Mouse (Mus musculus) testis, adult 2 months (tissue): Measurements from ENCODE around the gene Ramp3. TPM values are rescaled to one million over a fixed set of nuclear protein-coding genes. Genes with fewer than 3 reads are reported as not detected.

ENCODE experiments used
- H3K27ac ChIP-seq: fragments of 200-500 bp; 2 replicates; pipeline ENCODE4 v1.5.1; 2012; ENCODE audit warnings: low read depth, low read length; ENCODE audit not compliant: control insufficient read depth, insufficient read depth
- H3K27me3 ChIP-seq: fragments of 200-500 bp; 2 replicates; pipeline ENCODE4 v1.6.1; 2012; ENCODE audit warnings: mild to moderate bottlenecking, low read length, moderate library complexity; ENCODE audit not compliant: control insufficient read depth, insufficient read depth
- H3K36me3 ChIP-seq: fragments of 200-500 bp; 2 replicates; pipeline ENCODE4 v1.6.1; 2012; ENCODE audit warnings: mild to moderate bottlenecking, low read length; ENCODE audit not compliant: control insufficient read depth, insufficient read depth
- H3K4me1 ChIP-seq: fragments of 200-500 bp; 2 replicates; pipeline ENCODE4 v1.6.1; 2012; ENCODE audit warnings: low read length; ENCODE audit not compliant: control insufficient read depth, insufficient read depth
- H3K4me3 ChIP-seq: fragments of 200-500 bp; 2 replicates; pipeline ENCODE4 v1.5.1; 2012; ENCODE audit warnings: low read depth, mild to moderate bottlenecking, low read length, moderate library complexity, mixed read lengths; ENCODE audit not compliant: control insufficient read depth
- CTCF ChIP-seq: fragments of 200-500 bp; IDR thresholded peaks from 2 replicates; pipeline ENCODE4 v1.5.1; 2012; ENCODE audit warnings: low read depth, mild to moderate bottlenecking, inconsistent platforms, low read length, moderate library complexity; ENCODE audit not compliant: control insufficient read depth, insufficient read depth, insufficient replicate concordance
- POLR2A ChIP-seq: fragments of 200-500 bp; IDR thresholded peaks from 2 replicates; pipeline ENCODE4 v1.6.1; 2012; ENCODE audit warnings: low read depth, mild to moderate bottlenecking, inconsistent platforms, low read length, moderate library complexity; ENCODE audit not compliant: control insufficient read depth
- polyA plus RNA-seq: library from polyadenylated mRNA; depleted of rRNA; stranded (reverse); fragments of >200 nt; gene quantifications from 2 replicates; pipeline ENCODE4 v1.2.3, GENCODE M21; 2012; rRNA removed

Gene Ramp3
- 11.2 and 15.2 TPM in 2 replicates for polyA plus RNA-seq

DNA sequence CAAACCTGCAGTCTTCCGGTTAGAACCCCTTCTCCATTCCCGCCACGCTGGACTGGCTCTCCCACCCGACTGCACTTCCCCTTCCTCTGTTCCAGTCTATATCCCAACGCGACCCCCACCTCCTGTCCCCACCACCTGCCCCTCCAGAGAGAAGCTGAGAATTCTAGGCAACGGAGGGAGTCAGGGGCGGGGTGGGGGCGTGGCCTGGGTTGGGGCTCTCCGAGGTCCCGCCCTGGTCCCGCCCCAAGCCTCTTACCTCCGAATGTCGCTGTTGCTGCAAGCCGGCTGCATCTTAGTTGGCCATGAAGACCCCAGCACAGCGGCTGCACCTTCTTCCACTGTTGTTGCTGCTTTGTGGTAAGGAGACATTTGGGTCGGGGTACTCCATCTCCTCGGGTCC lies at the start of gene Ramp3:
Gene Ramp3 (plus strand): TSS at position 251 of the 400 bp plus-strand sequence.
- Histone ChIP-seq H3K4me1 (peaks cover 3% of the 10 kb centered on the region), H3K27me3 (no peaks in the 10 kb centered on the region), H3K27ac (no peak within 1 kb of the TSS), H3K4me3 (peak within 1 kb of the TSS; percentile 68), H3K36me3 (no peaks in the 10 kb centered on the region)
- TF ChIP-seq POLR2A (no peak), CTCF (no peak)

DNA sequence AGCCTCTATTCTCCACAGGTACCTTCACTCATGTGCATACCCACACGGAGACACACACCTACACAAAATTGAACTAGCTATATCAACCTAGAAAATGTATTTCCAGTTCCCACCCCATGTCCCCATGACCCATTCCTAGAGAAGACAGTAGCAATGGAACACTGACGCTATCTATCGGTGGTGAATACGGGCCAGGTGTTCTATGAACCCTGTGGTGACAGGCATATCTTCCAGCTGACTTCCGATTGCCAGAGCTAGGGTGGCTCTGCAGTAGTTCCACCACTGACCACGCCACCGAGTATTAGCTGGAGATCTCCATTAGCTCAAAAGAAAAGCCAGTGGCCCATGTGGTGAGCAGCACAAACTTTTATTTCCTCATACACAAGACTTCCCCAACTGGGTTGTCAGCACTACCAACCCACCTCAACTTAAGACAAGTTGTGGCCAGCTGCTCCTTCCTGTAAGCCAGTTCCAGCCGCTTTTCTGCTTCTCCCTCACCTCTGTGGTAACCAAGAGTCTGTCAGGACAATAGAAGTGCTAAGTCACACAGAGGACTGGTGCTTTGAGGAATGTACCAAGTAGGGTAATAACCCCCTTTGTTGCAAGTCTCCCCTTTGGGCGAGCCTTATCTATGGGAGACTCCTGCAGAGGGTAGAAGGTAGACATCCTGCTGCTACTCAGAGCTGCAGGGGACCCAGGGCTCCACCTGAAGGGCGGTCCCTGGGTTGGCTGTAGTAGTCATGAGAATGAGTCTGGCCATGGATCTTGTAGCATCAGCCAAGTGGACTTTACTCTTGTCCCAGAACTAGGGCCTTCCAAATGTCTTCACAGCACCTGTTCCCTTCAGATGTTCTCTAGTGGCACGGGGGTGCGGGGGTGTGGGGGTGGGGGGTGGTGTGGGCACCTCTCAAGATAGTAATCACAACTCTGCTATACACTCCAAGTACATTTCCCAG lies 42.8 kb upstream of the Ramp3 start:
- Histone ChIP-seq H3K36me3 (peaks cover 4% of the 10 kb centered on the region), H3K27ac (no peak overlapping the region), H3K4me1 (no peaks in the 10 kb centered on the region), H3K27me3 (no peaks in the 10 kb centered on the region), H3K4me3 (no peak overlapping the region)
- TF ChIP-seq CTCF: no peak
- no peak for TF ChIP-seq POLR2A

DNA sequence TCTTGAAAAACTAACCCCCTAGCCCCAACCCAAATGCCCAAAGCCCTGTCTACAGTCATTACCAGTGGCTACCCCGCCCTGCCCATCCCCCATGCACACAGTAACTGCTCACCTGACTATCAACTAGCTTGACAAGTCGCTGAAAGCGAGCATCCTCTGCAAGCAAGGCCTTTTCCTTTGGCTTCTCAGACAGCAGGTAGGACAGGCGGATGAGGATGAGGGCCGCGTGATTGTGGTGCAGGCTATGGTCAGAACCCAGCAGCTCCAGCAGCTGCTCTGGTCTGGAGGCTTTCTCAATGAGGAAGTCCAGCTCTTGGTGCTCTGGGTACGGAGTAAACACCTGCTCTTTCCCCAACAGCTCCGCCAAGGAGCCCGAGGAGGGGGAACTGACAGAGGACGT lies 34.6 kb upstream of the Ramp3 start:
- H3K27ac ChIP-seq: no peak overlapping the region

DNA sequence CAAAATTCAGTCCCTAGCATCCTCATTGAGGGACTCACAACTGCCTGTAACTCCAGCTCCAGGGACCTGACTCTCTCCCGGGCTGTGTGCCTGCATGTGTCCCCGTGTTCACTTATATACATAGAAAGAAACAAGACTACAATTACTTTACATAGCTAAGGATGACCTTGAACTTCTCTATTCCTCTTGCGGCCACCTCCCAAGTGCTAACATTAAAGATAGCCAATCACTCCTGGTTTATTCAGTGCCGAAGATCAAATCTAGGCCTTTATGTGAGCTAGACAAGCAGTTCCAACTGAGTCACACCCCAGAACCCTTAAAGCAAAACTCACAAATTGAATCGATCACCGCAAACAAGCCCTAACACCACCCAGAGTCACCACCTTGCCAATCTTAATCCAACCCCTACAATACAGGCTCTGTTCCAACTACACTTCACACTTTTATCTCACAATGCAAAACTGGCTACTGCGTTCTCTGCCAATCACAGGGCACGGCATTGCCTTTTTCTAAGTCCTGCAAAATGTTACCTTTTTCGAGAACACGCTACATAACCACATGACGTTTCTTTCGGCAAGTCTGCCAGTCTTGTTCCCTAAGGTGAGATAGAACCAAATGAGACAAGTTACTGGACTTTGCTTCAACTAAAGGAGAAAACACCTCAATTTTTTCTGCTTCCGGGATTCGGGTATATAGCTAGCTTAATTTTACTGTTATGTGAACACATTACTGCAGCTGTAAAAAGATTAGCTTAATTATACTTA lies 33.5 kb upstream of the Ramp3 start:
- Histone ChIP-seq H3K27me3 (no peaks in the 10 kb centered on the region), H3K4me3 (peak overlapping the region; percentile 99; the same call in 1 of the 2 replicates), H3K4me1 (peaks cover 7% of the 10 kb centered on the region), H3K36me3 (peaks cover 8% of the 10 kb centered on the region), H3K27ac (no peak overlapping the region)
- TF ChIP-seq POLR2A: no peak
- TF ChIP-seq CTCF: no peak

More for the DNA sequence above, 34.6 kb upstream of the Ramp3 start:
- Histone ChIP-seq H3K4me3 (no peak overlapping the region), H3K36me3 (peaks cover 9% of the 10 kb centered on the region), H3K27me3 (no peaks in the 10 kb centered on the region), H3K4me1 (peaks cover 7% of the 10 kb centered on the region)
- no peak for TF ChIP-seq CTCF
- TF ChIP-seq POLR2A: no peak

DNA sequence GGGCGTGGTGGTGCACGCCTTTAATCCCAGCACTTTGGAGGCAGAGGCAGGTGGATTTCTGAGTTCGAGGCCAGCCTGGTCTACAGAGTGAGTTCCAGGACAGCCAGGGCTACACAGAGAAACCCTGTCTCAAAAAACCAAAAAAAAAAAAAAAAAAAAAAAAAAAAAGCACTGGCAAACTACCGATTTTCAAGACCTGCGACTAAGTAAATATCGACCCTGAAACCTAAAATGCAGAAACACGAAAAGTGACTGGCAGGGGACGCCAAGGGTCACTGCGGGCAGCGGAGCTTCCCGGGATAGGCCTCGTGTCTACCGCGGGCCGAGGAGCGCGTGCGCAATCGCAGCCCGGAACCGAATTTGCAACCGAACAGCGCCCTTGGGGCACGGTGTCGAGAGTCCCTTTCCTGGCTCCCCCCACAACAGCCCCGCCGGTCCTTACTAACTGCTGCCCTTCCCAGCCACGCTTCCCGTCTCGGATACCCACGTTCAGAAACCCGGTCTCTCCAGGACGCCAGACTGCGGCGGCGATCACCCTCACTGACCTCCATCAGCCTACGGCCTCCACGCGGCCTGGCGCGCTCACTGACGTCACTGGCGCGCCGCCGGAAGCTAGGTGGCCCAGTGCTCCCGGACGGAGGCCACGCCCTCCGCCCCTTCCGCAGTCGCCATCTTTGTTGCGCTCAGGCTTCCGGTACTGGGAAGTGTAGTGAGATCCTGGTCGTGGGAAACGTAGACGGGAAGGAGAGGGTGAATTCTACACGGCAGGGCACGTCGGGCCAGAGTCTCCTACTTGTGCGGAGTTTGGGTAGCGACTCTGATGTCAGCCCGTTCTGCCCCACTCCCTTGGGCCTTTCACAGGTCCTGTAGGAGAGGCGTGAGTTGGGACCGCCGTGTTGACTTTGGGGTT lies 32.6 kb upstream of the Ramp3 start, which contains the start of gene Tbrg4:
Gene Tbrg4 (minus strand): TSS at position 590 of the 910 bp plus-strand sequence.
- Histone ChIP-seq H3K27ac (peak within 1 kb of the TSS; percentile 95), H3K4me3 (peak within 1 kb of the TSS; percentile 99), H3K27me3 (no peaks in the 10 kb centered on the region), H3K4me1 (peaks cover 7% of the 10 kb centered on the region), H3K36me3 (peaks cover 6% of the 10 kb centered on the region)
- TF ChIP-seq CTCF (peak; percentile 19; the same call in 1 of the 2 replicates), POLR2A (peak; percentile 97)

DNA sequence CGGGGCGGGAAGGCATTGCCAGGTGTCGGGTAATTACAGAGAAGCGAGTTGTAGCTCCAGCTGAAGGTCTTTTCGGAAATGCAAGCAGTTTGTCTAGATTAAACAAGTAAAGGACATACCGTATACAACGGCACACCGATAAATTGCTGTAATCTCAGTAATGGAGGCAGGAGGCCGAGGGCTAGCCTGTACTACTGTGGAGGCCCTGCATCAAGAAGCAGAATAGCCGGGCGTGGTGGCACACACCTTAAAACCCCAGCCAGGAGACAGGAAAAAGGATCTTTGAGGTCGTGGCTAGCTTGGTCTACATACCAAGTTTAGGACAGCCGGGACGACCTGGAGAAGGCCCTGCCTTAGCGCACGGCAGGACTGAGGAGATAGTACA lies 31.9 kb upstream of the Ramp3 start:
- Histone ChIP-seq H3K4me3 (peak overlapping the region; percentile 99), H3K4me1 (peaks cover 7% of the 10 kb centered on the region), H3K36me3 (peaks cover 6% of the 10 kb centered on the region), H3K27me3 (no peaks in the 10 kb centered on the region), H3K27ac (peak overlapping the region; percentile 95)
- TF ChIP-seq CTCF (no peak), POLR2A (no peak)
